8 mouse cellular contexts compared by ENCODE assay signal in genomic region chr3:38299898-38300751, GRCm38 (mm10).
DNase-seq lines count a peak whose midpoint lies in the region; ATAC-seq and TF ChIP-seq lines count a peak whose summit lies in the region.

No protein-coding gene starts in this region.

- WGBS in kidney, adult 2 months = 62% methylated on average over 11 of the region's 11 CpGs
- 54% methylated on average over 11 of the region's 11 CpGs for WGBS in heart, embryonic 16.5 days
- WGBS in lung, embryonic 14.5 days = 56% methylated on average over 11 of the region's 11 CpGs

- no peak overlapping the region for H3K9ac ChIP-seq in heart, embryonic 16.5 days (ENCODE audit: low read length)
- no peak overlapping the region for H3K9ac ChIP-seq in lung, embryonic 14.5 days

- no peaks in the 10 kb centered on the region for H3K36me3 ChIP-seq in kidney, adult 2 months (ENCODE audit: control insufficient read depth, insufficient read depth, low read length)
- no peaks in the 10 kb centered on the region for H3K36me3 ChIP-seq in heart, embryonic 16.5 days (ENCODE audit: control insufficient read depth, insufficient read depth)
- no peaks in the 10 kb centered on the region for H3K36me3 ChIP-seq in lung, embryonic 14.5 days (ENCODE audit: insufficient read depth)

- no peak for TF ChIP-seq POLR2A in kidney, adult 2 months (IDR thresholded peaks at IDR 0.05; ENCODE audit: low read depth, low read length)

- H3K27me3 ChIP-seq in kidney, adult 2 months (replicated peaks; ENCODE audit: control insufficient read depth, insufficient read depth, low read length) = no peaks in the 10 kb centered on the region
- H3K27me3 ChIP-seq in heart, embryonic 16.5 days (ENCODE audit: control insufficient read depth, insufficient read depth, low read length) = no peaks in the 10 kb centered on the region
- no peaks in the 10 kb centered on the region for H3K27me3 ChIP-seq in lung, embryonic 14.5 days (ENCODE audit: insufficient read depth, low read length)

- H3K4me3 ChIP-seq in kidney, adult 2 months (ENCODE audit: insufficient read depth, low read depth, low read length) = no peak overlapping the region
- no peak overlapping the region for H3K4me3 ChIP-seq in brown adipose tissue, adult 24 weeks (ENCODE audit: insufficient read depth, low read depth, low read length)
- H3K4me3 ChIP-seq in heart, embryonic 16.5 days (ENCODE audit: low read length) = no peak overlapping the region
- H3K4me3 ChIP-seq in lung, embryonic 14.5 days (ENCODE audit: low read depth, low read length) = no peak overlapping the region

- peaks cover 4% of the 10 kb centered on the region for H3K9me3 ChIP-seq in heart, embryonic 16.5 days (replicated peaks; ENCODE audit: control insufficient read depth, low read length)
- no peaks in the 10 kb centered on the region for H3K9me3 ChIP-seq in lung, embryonic 14.5 days (ENCODE audit: low read depth, low read length)

- peak; percentile 75 for ATAC-seq in heart, embryonic 16.5 days (replicated peaks; ENCODE audit: extremely low read depth, insufficient read depth, low FRiP score)
- no peak for ATAC-seq in lung, embryonic 14.5 days (ENCODE audit: insufficient read depth)

- DNase-seq in kidney, adult 2 months = peak; percentile 41
- no peak for DNase-seq in kidney, postnatal 4 days
- DNase-seq in lung, embryonic 14.5 days = peak; percentile 24
- no peak for DNase-seq in c-Kit-positive CD71-positive TER-119-positive erythroid progenitor cells, embryonic 14.5 days (ENCODE audit: low spot score)
- no peak for DNase-seq in gastrocnemius, adult 18-20 months (ENCODE audit: low spot score)
- no peak for DNase-seq in thymus, postnatal 14 days

- no peak for TF ChIP-seq CTCF in kidney, adult 2 months (conservative IDR thresholded peaks at IDR 0.05; ENCODE audit: insufficient read depth, insufficient read length, low read depth, low read length)
- no peak for TF ChIP-seq CTCF in lung, embryonic 14.5 days (IDR thresholded peaks at IDR 0.05; ENCODE audit: low read depth)

- H3K4me1 ChIP-seq in kidney, adult 2 months (ENCODE audit: control insufficient read depth, insufficient read depth, low read length) = peaks cover 5% of the 10 kb centered on the region
- H3K4me1 ChIP-seq in brown adipose tissue, adult 24 weeks (ENCODE audit: control insufficient read depth, insufficient read depth, insufficient read length, low read length) = peaks cover 13% of the 10 kb centered on the region
- H3K4me1 ChIP-seq in heart, embryonic 16.5 days (ENCODE audit: control insufficient read depth, insufficient read depth, low read length) = peaks cover 12% of the 10 kb centered on the region
- H3K4me1 ChIP-seq in lung, embryonic 14.5 days (ENCODE audit: insufficient read depth) = 0 out of 2 replicates have a peak, but pooled peaks cover 3% of the 10 kb centered on the region

- no peak overlapping the region for H3K4me2 ChIP-seq in heart, embryonic 16.5 days (ENCODE audit: low read depth, low read length)
- no peak overlapping the region for H3K4me2 ChIP-seq in lung, embryonic 14.5 days

- peak overlapping the region; percentile 13; the same call in 1 of the 2 replicates for H3K27ac ChIP-seq in kidney, adult 2 months (ENCODE audit: insufficient read depth, low read depth, low read length)
- H3K27ac ChIP-seq in brown adipose tissue, adult 24 weeks (replicated peaks; ENCODE audit: low read depth, low read length) = peak overlapping the region; percentile 7; the same call in 1 of the 2 replicates
- H3K27ac ChIP-seq in heart, embryonic 16.5 days (ENCODE audit: low read length) = peak overlapping the region; percentile 76
- H3K27ac ChIP-seq in lung, embryonic 14.5 days (ENCODE audit: low read depth) = no peak overlapping the region

Comparison
In these comparisons a context has a peak if more than half of its experiments do, and no peak if none do; other contexts are left out.
1. DNase-seq: peak in kidney, adult 2 months (single experiment) and lung, embryonic 14.5 days (single experiment); none in kidney, postnatal 4 days (0 of 2), c-Kit-positive CD71-positive TER-119-positive erythroid progenitor cells, embryonic 14.5 days (single experiment), gastrocnemius, adult 18-20 months (single experiment) and thymus, postnatal 14 days (single experiment).